13 mouse cellular contexts compared by ENCODE assay signal in genomic region chr12:100123476-100123875, GRCm38 (mm10). TPM values are rescaled to one million over a fixed set of nuclear protein-coding genes. Genes with fewer than 3 reads are reported as not detected.
DNase-seq lines count a peak whose midpoint lies in the region; ATAC-seq and TF ChIP-seq lines count a peak whose summit lies in the region.
"Had no signal": no experiment of that assay in that cellular context is flagged by ENCODE, and none has a peak within 500 bp of the region (broad histone marks: within the 10 kb centered on the region; RNA-seq: fewer than 3 reads in every experiment).

No protein-coding gene starts in this region.

- H3K4me1 ChIP-seq in forebrain, embryonic 14.5 days (ENCODE audit: control insufficient read depth, insufficient read depth, low read length): no peaks in the 10 kb centered on the region
- H3K4me1 ChIP-seq in forebrain, postnatal 0 days (ENCODE audit: insufficient read depth): no peaks in the 10 kb centered on the region
- peaks cover 5% of the 10 kb centered on the region; the same call in 1 of the 2 replicates for H3K4me1 ChIP-seq in intestine, embryonic 15.5 days (replicated peaks)
- no peaks in the 10 kb centered on the region for H3K4me1 ChIP-seq in midbrain, embryonic 16.5 days (ENCODE audit: control insufficient read depth, insufficient read depth, low read length)
- H3K4me1 ChIP-seq: forebrain, embryonic 12.5 days; stomach, embryonic 15.5 days had no signal

- H3K9ac ChIP-seq in forebrain, embryonic 14.5 days (ENCODE audit: low read length): no peak overlapping the region
- no peak overlapping the region for H3K9ac ChIP-seq in forebrain, postnatal 0 days
- H3K9ac ChIP-seq in intestine, embryonic 15.5 days: no peak overlapping the region
- H3K9ac ChIP-seq in midbrain, embryonic 16.5 days (ENCODE audit: low read depth, low read length): no peak overlapping the region
- H3K9ac ChIP-seq: forebrain, embryonic 12.5 days; liver, embryonic 13.5 days; stomach, embryonic 15.5 days had no signal

- WGBS in forebrain, embryonic 14.5 days: 87% methylated on average over 9 of the region's 9 CpGs
- 70% methylated on average over 9 of the region's 9 CpGs for WGBS in forebrain, postnatal 0 days
- WGBS in intestine, embryonic 15.5 days: 77% methylated on average over 9 of the region's 9 CpGs
- WGBS in midbrain, embryonic 16.5 days: 83% methylated on average over 9 of the region's 9 CpGs

- no peak overlapping the region for H3K4me3 ChIP-seq in forebrain, embryonic 14.5 days (ENCODE audit: low read depth, low read length)
- H3K4me3 ChIP-seq in forebrain, postnatal 0 days (ENCODE audit: low read depth, low read length): no peak overlapping the region
- H3K4me3 ChIP-seq in intestine, embryonic 15.5 days (replicated peaks): no peak overlapping the region
- H3K4me3 ChIP-seq in midbrain, embryonic 16.5 days (ENCODE audit: low read depth, low read length): no peak overlapping the region
- H3K4me3 ChIP-seq: forebrain, embryonic 12.5 days; hindbrain, embryonic 10.5 days; liver, embryonic 13.5 days; stomach, embryonic 15.5 days had no signal

- H3K27me3 ChIP-seq in forebrain, embryonic 14.5 days (replicated peaks; ENCODE audit: control insufficient read depth, insufficient read depth, low read length): no peaks in the 10 kb centered on the region
- no peaks in the 10 kb centered on the region for H3K27me3 ChIP-seq in forebrain, postnatal 0 days (ENCODE audit: insufficient read depth, low read length)
- no peaks in the 10 kb centered on the region for H3K27me3 ChIP-seq in intestine, embryonic 15.5 days (replicated peaks)
- H3K27me3 ChIP-seq in midbrain, embryonic 16.5 days (ENCODE audit: control insufficient read depth, insufficient read depth, low read depth, low read length): no peaks in the 10 kb centered on the region
- H3K27me3 ChIP-seq: forebrain, embryonic 12.5 days; liver, embryonic 13.5 days; stomach, embryonic 15.5 days had no signal

- TF ChIP-seq CTCF in forebrain, postnatal 0 days (IDR thresholded peaks at IDR 0.05; ENCODE audit: low read depth): no peak
- TF ChIP-seq CTCF in brain, embryonic 14.5 days (IDR thresholded peaks at IDR 0.05; ENCODE audit: borderline replicate concordance, extremely low read depth, insufficient read depth, insufficient read length): no peak

- H3K4me2 ChIP-seq in forebrain, embryonic 14.5 days (ENCODE audit: low read length): no peak overlapping the region
- H3K4me2 ChIP-seq in forebrain, postnatal 0 days (ENCODE audit: low read depth): no peak overlapping the region
- H3K4me2 ChIP-seq in intestine, embryonic 15.5 days (replicated peaks): no peak overlapping the region
- no peak overlapping the region for H3K4me2 ChIP-seq in midbrain, embryonic 16.5 days (ENCODE audit: low read length)
- H3K4me2 ChIP-seq: forebrain, embryonic 12.5 days; liver, embryonic 13.5 days; stomach, embryonic 15.5 days had no signal

- intact Hi-C loops in left cerebral cortex, postnatal 14 days (cut with DNase I): no loop called here

- DNase-seq in forebrain, embryonic 14.5 days (ENCODE audit: low spot score): peak; percentile 17
- no peak for DNase-seq in forebrain, postnatal 0 days
- DNase-seq in brain, embryonic 14.5 days (ENCODE audit: low read depth): peak; percentile 32
- DNase-seq in layer of hippocampus, adult 11-12 months (ENCODE audit: low spot score): peak; percentile 78
- peak; percentile 64 to 87 for DNase-seq in left cerebral cortex, postnatal 14 days (ENCODE audit: low spot score in 2 of 2)
- DNase-seq in thymus, postnatal 0 days (ENCODE audit: low spot score): no peak
- DNase-seq: B cell, adult 2 months; liver, embryonic 13.5 days had no signal

- no peak overlapping the region for H3K27ac ChIP-seq in forebrain, embryonic 14.5 days (ENCODE audit: low read depth, low read length)
- no peak overlapping the region for H3K27ac ChIP-seq in forebrain, postnatal 0 days (ENCODE audit: low read depth, low read length)
- no peak overlapping the region for H3K27ac ChIP-seq in intestine, embryonic 15.5 days
- no peak overlapping the region for H3K27ac ChIP-seq in midbrain, embryonic 16.5 days (ENCODE audit: low read length)
- H3K27ac ChIP-seq: forebrain, embryonic 12.5 days; hindbrain, embryonic 10.5 days; liver, embryonic 13.5 days had no signal

- peaks cover 84% of the 10 kb centered on the region for H3K36me3 ChIP-seq in forebrain, embryonic 14.5 days (ENCODE audit: control insufficient read depth, insufficient read depth, low read length)
- H3K36me3 ChIP-seq in forebrain, postnatal 0 days (ENCODE audit: insufficient read depth): peaks cover 88% of the 10 kb centered on the region
- H3K36me3 ChIP-seq in intestine, embryonic 15.5 days: peaks cover 48% of the 10 kb centered on the region
- peaks cover 48% of the 10 kb centered on the region for H3K36me3 ChIP-seq in midbrain, embryonic 16.5 days (ENCODE audit: control insufficient read depth, insufficient read depth, low read length)

- TF ChIP-seq POLR2A in brain, embryonic 14.5 days (IDR thresholded peaks at IDR 0.05; ENCODE audit: borderline replicate concordance, extremely low read depth, insufficient read depth, insufficient read length, poor library complexity, severe bottlenecking): no peak

- H3K9me3 ChIP-seq in forebrain, embryonic 14.5 days (replicated peaks; ENCODE audit: control insufficient read depth, low read length): no peaks in the 10 kb centered on the region
- no peaks in the 10 kb centered on the region for H3K9me3 ChIP-seq in forebrain, postnatal 0 days (ENCODE audit: low read length)
- H3K9me3 ChIP-seq in intestine, embryonic 15.5 days: no peaks in the 10 kb centered on the region
- H3K9me3 ChIP-seq in midbrain, embryonic 16.5 days (replicated peaks; ENCODE audit: control insufficient read depth, low read length, poor library complexity, severe bottlenecking): no peaks in the 10 kb centered on the region
- H3K9me3 ChIP-seq: forebrain, embryonic 12.5 days; hindbrain, embryonic 10.5 days; liver, embryonic 13.5 days; stomach, embryonic 15.5 days had no signal

- no peak for ATAC-seq in forebrain, embryonic 14.5 days
- no peak for ATAC-seq in forebrain, postnatal 0 days
- ATAC-seq in intestine, embryonic 15.5 days: no peak
- ATAC-seq in midbrain, embryonic 16.5 days: no peak

RNA-seq across cellular contexts. Expression of gene Psmc1, which starts 13.5 kb away (rescaled TPM):
- polyA plus RNA-seq in forebrain, embryonic 14.5 days (2014; fragmentation: Nextera tagmentation; extraction: Ambion mirVana): 295 and 305 TPM in 2 replicates
- total RNA-seq in forebrain, postnatal 0 days (2014; rRNA removed): 152 and 176 TPM in 2 replicates
- 281 and 298 TPM in 2 replicates for polyA plus RNA-seq in forebrain, postnatal 0 days (2015; fragmentation: Nextera tagmentation; extraction: Ambion mirVana)
- 108 and 128 TPM in 2 replicates for polyA plus RNA-seq in brain, embryonic 14.5 days (2012; rRNA removed)
- 100 to 1,000 TPM; 191 to 192 TPM for total RNA-seq in left cerebral cortex, postnatal 14 days (2021)
- polyA plus RNA-seq in intestine, embryonic 15.5 days (2015; fragmentation: Nextera tagmentation; extraction: Ambion mirVana): 228 and 235 TPM in 2 replicates
- polyA plus RNA-seq in thymus, postnatal 0 days (2015; fragmentation: Nextera tagmentation; extraction: Ambion mirVana): 277 and 292 TPM in 2 replicates
- 270 and 286 TPM in 2 replicates for polyA plus RNA-seq in midbrain, embryonic 16.5 days (2015; fragmentation: Nextera tagmentation; extraction: Ambion mirVana)

RNA-seq across cellular contexts. Expression of gene Nrde2, which starts 36.0 kb away (rescaled TPM):
- 12.5 and 13.1 TPM in 2 replicates for polyA plus RNA-seq in forebrain, embryonic 14.5 days (2014; fragmentation: Nextera tagmentation; extraction: Ambion mirVana)
- 24.3 and 25.1 TPM in 2 replicates for total RNA-seq in forebrain, postnatal 0 days (2014; rRNA removed)
- polyA plus RNA-seq in forebrain, postnatal 0 days (2015; fragmentation: Nextera tagmentation; extraction: Ambion mirVana): 13.1 and 13.3 TPM in 2 replicates
- 16.1 and 16.3 TPM in 2 replicates for polyA plus RNA-seq in brain, embryonic 14.5 days (2012; rRNA removed)
- total RNA-seq in left cerebral cortex, postnatal 14 days (2021): 10 to 100 TPM; 15.0 to 15.5 TPM
- polyA plus RNA-seq in intestine, embryonic 15.5 days (2015; fragmentation: Nextera tagmentation; extraction: Ambion mirVana): 10.2 and 12.1 TPM in 2 replicates
- 23.5 and 27.0 TPM in 2 replicates for polyA plus RNA-seq in thymus, postnatal 0 days (2015; fragmentation: Nextera tagmentation; extraction: Ambion mirVana)
- 11.7 and 12.7 TPM in 2 replicates for polyA plus RNA-seq in midbrain, embryonic 16.5 days (2015; fragmentation: Nextera tagmentation; extraction: Ambion mirVana)

Comparison
In these comparisons a context has a peak if more than half of its experiments do, and no peak if none do; other contexts are left out.
1. DNase-seq: peak in forebrain, embryonic 14.5 days (single experiment), brain, embryonic 14.5 days (single experiment), layer of hippocampus, adult 11-12 months (single experiment) and left cerebral cortex, postnatal 14 days (2 of 2); none in forebrain, postnatal 0 days (single experiment) and thymus, postnatal 0 days (single experiment).